Mouse (Mus musculus) right cerebral cortex, postnatal 14 days (tissue): ENCODE data around the gene Trp53rka.
"Not testable (repeated sequence)": the region's sequence is repeated elsewhere in the genome, so short reads cannot be mapped to it uniquely, and the experiment has no call there.

Source experiments
- DNase-seq: peaks from one replicate; pipeline ENCODE4 v3.0.0; 2022

Trp53rka gene

DNA sequence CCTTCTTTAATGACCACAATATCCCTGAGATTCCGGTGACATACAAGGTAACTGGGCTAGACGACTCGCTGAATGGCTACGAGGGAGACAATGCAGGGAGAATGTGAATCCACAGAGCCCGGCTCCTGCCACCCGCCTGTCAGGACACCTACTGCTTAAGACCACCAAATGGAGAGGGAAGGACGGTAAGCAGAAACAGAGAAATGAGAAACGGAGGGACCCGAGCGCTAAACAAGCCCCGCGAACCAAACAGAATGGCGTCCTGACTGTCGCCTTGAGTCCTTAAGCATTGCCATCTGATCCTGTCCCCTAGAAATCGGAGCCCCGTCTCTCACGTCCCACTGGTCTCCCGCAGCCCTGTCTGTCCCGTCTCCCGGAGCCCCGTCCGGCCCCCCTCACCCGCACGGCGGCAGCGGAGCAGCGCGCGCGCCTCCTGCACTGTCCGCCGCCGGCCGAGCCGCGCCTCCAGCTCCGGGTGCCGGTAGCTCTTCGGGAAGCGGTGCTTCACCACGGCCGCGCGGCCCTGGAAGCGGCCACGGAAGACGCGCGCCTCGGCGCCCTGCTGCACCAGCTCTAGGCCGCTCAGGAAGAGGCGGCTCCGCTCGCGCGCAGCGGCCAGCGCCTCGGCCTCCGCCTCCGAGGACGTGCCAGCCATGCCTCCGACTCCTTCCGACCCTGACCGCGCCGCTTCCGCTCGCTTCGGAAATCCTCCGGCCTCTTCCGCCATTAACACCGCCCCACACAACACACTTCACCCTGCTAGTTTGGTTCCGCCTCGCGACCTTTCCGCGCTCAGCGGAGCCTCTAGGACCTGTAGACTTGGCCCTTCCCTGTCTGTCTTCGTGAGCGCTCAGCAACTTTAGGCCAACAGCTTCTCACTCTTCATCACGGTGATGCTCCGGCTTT is at the start of gene Trp53rka:
Trp53rka (minus strand) TSS at position 677 of the 906 bp plus-strand sequence.
- peak; percentile 79 for DNase-seq

DNA sequence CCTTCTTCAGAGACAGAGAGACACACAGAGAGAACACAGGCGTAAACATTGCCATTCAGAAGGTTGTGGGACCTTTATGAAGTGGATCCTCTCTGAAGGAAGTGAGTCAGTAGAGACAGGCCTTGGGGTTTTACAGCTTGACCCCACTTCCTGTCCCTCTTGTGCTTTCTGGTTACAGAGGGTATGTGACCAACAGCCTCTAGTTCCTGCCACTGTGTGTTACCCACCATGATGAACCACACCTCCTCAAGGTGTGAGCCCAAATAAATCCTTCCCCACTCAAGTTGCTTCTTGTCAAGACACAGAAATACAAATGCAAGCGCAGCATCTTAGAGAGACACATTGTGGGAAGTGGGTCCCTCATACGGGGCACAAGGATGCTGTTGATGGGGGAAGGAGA is 47.9 kb upstream of the Trp53rka start:
- no peak for DNase-seq

DNA sequence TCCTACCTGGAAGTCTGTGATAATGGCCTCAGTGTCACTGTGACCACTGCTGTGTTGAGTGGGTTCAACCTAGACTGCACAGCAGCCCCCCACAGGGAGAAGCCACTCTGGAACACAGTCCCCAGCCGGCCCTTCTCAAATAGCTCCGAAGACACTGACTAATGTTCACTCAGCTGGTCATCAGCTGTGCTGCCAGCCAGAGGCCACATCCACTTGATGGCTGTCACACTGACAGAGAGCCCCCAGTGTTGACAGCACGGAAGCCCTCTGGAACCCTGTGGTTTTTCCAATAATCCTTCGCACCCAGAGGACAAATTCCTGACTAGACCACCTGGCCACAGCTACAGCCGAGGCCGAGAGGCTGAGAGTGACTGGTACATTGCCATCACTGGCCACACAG is 40.7 kb upstream of the Trp53rka start:
- DNase-seq = no peak

DNA sequence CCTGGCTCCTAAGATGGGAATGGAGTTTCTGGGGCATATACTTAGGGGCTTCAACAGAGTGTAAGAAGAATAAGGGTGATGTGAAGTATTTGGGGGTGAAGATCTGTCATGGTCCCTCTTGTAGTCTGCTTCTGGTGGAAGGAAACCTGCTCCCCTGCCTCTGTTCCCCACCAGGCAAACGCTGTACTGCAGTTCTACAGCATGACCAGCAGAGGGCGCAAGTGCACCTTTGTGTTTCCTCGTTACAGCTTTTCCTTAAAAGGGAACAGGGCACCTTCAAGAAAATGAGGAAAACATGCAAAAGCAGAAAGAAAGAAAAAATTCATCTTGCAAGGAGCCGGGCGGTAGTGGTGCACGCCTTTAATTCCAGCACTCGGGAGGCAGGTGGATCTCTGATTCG is 36.0 kb upstream of the Trp53rka start:
- DNase-seq = peak; percentile 60

DNA sequence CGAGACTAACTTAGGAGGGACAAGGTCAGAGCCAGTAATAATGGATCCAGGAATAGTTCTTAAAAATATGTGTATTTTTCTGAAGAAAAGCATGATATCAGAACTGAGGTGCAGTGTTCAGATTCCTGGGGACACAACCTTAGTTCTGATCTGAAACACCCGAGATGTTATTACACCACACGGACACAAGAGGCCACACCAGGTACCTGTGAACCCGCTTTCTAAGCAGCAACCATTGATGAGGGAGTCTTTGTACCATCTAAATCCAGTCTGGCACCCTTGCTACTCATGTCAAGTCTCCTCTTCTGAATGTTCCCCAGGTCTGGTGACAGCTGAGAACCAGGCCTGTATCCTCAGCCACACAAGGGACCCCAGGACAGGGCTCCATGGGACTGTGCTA is 32.5 kb upstream of the Trp53rka start:
- DNase-seq = no peak

DNA sequence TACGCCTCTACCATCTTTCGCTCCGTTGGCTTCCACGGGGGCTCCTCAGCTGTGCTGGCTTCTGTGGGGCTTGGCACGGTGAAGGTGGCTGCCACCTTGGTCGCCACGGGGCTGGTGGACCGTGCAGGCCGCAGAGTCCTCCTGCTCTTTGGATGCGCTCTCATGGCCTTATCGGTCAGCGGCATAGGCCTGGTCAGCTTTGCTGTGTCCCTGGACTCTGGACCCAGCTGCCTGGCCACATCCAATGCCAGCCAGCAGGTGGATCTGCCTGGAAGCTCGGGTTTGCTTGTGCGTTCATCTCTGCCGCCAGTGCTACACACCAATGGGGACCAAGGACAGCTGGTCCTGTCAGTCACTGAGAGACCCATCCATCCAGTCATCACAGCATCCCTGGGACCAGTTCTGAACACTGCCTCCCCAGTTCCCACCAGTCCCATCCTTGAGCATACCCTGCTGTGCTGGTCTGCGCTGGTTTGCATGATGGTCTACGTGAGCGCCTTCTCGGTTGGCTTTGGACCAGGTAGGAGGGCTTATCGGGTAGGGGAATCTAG is 22.1 kb upstream of the Trp53rka start:
- no peak for DNase-seq

DNA sequence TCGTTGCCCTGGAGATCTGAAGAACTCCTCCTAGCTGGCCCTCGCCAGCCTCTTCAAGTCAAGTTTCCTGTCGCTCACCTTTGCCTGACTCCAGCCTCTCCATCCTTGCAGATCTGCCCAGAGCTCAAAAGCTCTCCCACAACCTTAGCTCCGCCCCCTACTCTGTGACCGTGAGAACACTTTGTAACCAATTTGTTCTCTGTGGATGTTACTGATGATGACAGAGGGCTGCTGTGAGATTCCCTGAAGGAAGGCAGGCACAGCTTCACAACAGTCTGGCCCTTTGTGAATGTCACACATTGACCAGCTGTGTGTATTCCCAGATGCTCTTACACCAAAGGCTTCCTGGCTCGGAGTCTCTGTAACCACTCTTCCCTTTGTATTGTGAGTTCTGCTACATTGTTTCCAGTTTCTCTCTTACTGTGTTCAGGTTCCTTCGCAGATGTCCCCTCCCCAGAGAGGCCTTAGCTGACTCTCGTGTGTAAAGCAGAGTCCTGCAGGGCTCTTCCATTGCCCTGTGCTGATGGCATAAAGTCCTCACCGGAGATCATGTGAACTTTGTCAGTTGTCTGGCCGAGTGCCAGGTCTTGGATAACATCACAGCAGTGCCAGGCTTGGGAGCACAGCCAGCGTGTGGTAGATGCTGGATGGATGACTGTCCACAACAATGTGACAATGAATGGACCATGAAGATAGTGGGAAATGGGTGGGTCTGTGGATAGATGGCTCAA is 19.9 kb upstream of the Trp53rka start:
- peak; percentile 57 for DNase-seq

DNA sequence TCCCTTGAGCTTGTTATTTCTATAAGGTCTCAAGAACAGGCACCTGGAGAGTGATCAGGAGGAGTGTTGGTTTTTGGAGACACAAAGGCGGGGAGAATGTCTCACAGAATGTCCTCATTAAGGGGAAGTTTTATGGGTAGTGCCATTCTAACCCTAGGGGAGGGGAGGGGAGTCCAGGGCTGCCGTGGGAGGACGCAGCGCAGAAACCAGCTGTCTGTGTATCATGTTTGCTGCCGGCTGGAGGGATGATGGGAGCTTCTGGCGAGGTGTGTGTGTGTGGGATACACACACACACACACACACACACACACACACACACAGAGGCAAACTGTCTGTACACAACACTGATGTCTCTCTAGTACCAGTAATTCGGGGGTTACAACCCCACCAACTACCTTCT is 19.3 kb upstream of the Trp53rka start:
- DNase-seq = peak; percentile 27

DNA sequence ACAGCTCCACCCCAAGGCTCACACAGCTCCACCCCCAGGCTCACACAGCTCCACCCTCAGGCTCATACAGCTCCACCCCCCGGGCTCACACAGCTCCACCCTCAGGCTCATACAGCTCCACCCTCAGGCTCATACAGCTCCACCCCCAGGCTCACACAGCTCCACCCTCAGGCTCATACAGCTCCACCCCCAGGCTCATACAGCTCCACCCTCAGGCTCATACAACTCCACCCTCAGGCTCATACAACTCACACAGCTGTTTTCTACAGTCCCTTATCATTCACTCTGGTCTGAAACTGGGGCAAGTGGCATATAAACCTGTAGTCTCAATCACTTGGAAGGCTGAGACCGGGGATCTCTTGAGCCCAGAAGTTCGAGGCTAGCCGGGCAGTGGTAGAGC is 18.4 kb upstream of the Trp53rka start:
- not testable (repeated sequence) for DNase-seq

DNA sequence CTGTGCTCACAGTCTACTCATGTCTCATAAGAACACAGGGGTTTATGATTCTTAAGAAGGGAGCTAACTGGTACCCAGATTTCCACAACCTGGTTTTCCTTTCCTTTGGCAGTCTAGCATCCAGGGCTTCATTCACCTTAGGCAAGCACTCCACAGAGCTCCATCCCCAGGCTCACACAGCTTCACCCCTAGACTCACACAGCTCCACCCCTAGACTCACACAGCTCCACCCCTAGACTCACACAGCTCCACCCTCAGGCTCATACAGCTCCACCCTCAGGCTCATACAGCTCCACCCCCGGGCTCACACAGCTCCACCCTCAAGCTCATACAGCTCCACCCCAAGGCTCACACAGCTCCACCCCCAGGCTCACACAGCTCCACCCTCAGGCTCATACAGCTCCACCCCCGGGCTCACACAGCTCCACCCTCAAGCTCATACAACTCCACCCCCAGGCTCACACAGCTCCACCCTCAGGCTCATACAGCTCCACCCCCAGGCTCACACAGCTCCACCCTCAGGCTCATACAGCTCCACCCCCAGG is 17.9 kb upstream of the Trp53rka start:
- not testable (repeated sequence) for DNase-seq

DNA sequence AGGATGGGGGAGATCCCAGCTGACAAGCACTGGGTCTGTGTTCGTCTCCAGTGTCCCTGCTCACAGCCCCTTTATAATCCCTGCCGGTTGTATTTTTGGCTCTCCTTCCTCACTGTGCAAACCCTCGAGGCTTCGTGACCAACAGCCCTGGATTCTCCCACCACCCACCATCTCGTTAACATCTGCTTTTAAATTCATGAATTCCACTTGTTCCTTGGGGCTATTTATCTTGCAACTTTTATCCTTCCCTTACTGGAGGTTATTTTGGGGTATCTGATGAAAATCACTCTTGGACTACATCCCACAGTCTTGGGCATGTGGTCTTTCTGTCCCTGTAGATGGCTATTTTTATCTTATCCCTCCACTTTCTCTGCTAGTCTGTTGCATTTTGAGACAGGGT is 17.3 kb upstream of the Trp53rka start:
- DNase-seq = peak; percentile 27

DNA sequence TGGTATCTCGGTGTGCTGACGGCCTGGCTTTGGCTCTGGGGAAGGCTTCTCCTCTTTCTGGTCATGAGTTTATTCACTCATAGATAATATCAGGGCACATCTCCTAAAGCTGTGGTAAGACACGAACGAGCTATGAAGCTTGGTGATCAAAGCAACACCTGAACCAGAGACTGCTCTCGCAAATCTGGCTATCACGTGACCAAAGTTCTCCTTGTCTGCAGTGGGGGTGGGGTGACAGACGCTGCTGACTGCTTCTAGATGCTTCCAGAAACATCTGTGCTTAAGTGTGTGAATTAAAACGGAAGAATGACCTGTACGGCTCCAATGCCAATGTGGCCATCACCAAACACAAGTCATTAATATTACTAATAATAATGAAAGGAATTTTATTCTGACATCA is 16.6 kb upstream of the Trp53rka start:
- DNase-seq = no peak

DNA sequence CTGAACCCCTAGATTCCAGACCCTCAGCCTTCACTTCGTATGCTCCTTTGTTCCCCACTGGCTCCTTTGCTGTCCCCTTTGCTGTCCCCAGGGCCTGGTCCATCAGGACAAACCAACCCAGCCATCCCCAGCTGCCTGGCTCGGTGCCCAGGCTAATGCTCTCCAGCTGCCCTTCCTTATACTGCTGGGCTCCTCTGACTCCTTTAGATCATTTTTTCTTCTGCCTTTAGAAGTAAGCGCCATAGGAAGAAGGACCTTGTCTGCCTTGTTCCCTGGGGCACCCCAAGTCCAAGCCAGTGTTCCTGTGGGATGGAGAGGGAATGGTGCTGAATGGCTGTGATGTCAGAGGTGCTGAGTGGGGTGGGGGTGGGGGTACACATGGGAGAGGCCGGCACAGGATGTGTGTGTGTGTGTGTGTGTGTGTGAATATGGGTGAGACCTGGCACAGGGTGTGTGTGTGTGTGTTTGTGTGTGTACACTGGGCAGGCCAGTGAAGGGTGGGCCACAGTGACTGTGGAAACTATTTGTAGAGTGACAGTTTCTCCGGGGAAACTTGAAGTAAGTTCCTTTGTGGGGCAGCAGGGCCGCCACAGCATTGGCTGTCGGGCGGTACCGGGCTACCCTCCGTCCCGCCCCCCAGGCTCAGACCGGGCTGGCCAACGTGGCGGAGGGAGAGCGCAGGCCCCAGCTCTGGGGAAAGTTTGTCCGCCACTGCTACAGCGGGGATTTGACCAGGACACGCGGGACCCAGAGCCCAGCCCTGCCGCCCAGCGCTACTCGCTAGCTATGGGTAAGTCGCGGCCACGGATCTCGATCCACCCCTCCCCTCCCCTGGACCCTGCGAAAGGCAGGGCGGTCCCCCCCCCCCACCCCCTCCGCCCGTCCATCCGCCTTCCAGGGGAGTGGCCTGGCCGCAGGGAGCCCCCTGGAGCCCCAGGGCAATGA is 10.4 kb upstream of the Trp53rka start, which contains the start of gene Slc2a10:
Slc2a10 (plus strand) TSS at position 529 of the 945 bp plus-strand sequence.
- DNase-seq = peak; percentile 41

DNA sequence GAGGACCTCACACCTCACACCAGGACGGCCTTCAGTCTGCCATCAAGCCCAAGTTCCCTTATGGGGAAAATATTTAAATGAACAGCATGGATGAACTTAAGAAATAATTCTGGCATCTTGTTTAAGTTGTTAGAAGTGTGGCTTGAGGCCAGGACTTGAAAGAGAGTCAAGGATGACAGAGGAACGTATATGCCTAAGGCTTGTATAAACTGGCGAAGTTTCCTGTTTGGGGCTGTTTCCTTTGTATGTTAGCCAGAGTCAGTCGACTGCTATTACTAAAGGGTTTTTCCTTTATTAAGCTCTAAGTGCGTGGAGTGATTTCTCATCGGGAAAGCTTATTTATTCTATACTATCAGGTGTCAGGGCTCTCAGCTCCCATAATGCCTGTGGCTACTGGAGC is 5.7 kb upstream of the Trp53rka start:
- DNase-seq = no peak

DNA sequence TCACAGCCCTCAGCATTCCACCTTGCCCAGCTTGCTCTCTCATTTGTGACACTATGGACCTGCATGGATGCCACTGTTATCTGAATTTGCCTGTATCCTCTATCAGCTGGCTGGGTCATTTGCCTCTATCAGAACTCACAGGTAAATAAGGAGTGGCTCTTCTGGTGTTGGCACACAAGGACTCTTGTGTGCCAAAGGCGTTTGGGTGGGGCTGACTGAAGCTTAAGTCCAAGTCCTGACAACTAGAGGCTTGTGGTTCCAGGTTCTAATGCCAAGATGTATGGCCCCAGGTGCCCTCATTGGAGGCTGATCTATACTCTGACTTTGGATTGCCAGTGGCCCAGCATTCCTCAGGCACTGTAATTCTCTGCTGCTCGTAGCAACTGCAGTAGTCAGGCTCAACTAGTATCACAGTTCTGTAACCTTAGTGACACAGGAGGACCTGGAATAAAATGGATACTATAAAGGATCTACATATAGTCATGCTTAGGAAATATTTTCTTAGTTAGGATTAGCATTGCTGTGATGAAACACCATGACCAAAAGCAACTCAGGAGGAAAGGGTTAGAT is 4.7 kb upstream of the Trp53rka start:
- no peak for DNase-seq

DNA sequence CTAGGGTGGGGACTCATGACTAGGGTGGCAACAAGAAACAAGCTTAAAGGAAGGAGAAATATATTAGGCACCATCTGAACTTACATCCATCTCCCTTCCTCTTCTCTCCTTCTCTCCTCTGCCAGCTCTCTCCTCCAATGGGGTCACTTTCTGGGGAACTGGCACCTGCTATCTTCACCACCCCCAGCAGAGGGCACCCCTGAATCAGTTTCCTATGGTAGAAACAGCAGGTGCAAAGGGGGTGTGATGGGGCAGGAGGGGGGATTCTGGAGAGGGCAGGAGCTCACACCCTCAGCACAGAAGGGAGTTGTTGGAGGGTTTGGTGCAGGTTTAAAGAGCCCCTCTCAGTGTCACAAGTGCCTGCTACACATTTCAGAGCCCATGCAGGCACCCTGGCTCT is 3.1 kb upstream of the Trp53rka start:
- DNase-seq = peak; percentile 70

DNA sequence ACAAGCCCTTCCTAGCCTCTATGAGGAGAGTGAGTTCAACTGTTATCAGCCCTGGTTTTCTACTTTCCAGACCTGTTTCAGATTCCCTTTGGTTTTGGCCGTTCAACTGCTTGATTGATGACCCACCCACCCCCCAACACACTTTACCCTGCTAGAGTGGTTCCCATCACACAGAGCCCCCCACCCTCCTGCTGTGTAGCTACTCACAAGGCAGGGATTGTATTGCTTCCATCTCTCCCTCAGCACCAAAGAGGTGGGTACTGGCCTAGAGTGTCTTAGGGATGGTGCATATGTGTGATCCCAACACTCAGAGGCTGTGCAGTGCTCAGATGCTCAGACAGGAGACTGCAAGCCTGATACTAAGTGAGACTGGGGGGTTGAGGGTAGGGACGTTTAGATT is 1.4 kb upstream of the Trp53rka start:
- DNase-seq = no peak

DNA sequence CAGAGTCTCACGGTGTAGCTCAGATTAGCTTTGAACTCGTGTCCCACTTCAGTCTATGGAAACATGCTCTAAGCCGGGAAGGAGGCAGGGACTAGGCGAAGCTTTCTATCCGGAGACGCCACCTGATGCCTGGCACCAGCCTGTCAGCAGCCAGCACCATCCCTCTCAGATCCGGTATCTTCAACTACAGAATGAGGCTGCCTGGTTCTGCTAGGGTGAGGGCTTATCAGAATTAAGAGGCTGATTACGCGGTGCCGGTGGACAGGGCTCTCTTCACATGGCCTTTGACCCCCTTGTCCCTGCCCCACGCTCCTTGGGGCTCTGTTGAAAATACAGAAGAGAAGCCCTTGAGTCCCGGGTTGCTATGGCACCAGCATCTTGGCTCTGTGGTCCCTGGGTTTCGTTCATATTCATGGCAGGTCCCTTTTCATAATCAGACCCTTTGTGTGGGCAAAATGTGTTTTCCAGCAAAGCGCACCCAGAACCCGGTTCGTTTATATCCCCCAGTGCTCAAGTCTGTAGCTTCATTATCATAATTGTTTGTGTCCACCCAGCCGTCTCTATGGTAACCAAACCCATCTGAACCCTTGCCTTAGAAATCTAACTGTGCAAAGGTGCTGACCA is 575 bp upstream of the Trp53rka start:
- DNase-seq = peak; percentile 26

DNA sequence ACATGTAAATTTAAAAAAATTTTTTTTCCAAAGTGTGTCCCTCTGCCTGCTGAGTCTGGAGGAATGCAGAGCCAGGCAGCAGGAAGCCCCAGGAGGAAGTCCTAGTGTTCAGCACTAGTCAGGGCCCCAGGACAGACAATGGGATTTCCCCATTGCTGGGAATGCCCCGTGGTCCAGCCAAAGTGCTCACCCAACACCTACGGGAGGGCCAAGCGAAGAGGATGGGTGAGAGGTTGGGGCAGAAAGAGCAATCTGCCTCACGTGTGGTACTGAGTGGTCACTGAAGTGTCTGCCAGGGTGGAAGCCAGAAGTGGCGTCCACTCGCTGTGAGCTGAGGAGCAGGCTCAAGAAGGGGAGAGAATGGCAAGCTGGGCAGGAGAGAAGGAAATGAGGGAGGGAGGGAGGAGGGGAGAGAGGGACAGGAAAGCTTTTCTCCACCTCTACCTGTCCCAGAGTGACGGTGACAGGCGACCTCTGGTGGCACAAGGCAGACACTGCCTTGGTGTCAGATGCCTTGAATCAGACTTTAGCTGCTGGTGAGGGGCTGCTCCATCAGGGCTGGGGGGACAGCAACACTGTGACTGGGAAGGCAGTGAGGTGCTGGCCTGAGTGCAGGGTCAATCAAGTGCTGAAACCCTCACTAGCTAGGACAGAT is 6.1 kb downstream of the Trp53rka start:
- peak; percentile 69 for DNase-seq

DNA sequence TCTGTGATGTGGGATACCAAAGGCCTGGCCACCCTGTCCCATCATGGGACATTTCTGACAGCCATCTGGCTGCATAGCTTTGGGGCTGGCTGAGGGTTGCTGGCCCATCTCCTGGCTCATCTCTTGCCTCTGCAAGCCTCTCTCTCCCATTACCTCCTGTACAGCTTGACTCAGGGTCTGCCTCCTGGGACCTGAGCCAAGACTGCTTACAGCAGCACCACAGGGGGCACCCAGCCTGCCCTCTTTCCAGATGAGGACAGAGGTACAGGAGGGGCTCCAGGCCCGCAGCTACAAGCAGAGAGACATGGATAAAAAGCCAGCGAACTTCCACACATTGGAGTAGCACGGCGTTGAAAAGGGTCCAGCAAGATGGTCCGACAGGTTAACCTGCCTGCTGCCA is 6.7 kb downstream of the Trp53rka start:
- DNase-seq = no peak

DNA sequence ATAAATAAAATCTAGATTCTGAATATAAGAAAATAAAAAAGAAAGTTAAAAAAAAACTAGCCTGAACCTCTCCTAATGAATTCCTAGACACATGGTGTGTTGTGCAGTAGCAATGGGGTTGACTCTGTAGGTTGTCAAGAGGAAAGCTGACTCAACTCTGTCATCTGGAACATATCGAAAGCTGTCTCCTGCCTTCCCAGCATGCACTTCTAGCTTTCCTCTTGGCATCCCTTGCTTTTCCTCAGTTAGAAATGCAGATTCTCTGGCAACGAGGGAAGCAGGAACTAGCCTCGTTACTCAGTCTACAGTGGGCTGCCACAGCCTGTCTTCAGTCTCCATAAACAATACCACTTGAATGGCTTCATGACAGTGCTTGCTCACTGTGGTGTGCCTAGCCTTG is 7.3 kb downstream of the Trp53rka start:
- no peak for DNase-seq
